Mouse (Mus musculus): ENCODE results near the gene Znrf1.
"Not testable (repeated sequence)": the region's sequence is repeated elsewhere in the genome, so short reads cannot be mapped to it uniquely, and the experiment has no call there.

Gene Znrf1

DNA sequence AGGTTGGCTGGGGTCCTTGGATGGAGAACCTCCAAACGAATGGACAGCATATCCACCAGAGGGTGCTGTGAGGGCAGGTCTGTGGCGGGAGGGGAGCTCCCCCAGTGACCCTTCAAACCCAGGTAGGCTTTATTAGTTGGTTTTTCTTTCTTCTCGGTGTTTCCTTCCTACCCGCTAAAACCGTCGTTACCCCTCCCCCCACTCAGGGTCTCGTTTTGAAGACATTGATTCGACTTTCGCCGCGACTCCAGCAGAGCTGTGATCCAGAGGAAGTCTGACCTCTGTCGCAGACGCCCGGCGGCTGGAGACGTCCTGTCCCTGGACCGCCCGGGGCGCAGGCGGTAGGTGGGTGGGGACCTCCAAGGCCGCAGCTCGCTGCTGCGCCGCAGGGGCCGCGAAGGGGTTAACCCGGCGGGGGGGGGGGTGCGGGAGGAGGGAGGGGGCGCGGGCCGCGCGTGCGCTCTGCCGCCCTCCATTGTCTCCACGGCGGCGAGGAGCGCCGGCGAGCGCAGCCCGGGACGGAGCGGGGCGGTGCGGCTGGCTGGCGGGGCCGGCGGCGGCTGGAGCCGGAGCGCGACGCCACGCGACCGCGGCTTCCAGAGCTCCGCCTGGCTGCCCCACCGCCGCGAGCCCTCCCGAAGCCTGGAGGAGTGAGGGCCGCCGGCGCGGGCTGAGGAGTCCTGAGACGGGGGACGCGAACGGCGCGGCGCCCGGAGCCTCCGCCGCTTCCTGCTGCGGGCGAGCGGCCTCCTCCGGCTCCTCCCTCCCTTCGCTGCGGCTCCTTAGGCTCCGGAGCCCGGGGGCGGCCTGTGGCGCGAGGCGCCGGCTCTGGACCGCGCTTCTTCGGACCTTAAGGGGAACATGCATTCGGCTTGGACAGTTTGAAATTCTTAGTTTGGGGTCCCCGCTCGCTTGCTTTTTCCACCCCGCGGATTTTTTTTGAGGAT lies at the start of gene Znrf1:
Gene Znrf1 (plus strand): TSS at position 67 of the 947 bp plus-strand sequence.
- DNase-seq = peak; percentile 84

DNA sequence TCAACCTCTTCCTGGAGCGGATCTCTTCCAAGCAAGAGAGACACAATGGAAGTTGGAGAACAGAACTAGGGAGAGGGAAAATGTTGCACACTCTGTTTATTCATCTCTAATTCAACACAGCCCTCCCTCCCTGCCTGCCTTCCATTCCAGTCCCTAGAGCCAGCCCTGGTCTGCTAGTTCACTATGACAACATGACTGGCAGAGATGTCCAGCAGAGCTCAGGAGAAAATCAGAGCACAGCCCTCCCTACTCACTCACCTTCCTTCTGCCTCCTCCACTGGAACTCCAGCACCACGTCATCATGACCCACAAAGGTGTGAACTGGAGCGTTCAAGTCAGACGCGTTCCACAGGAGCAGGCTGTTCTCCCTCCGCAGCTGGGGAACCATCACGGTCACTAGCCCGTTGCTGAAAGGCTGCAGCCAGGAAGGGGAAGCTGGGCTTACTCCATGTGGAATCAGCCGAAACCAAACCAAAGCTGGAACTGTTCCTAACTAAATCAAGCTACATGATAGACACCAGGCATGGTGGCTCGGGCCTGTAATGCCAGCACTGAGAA lies 45.8 kb upstream of the Znrf1 start:
- no peak for DNase-seq

DNA sequence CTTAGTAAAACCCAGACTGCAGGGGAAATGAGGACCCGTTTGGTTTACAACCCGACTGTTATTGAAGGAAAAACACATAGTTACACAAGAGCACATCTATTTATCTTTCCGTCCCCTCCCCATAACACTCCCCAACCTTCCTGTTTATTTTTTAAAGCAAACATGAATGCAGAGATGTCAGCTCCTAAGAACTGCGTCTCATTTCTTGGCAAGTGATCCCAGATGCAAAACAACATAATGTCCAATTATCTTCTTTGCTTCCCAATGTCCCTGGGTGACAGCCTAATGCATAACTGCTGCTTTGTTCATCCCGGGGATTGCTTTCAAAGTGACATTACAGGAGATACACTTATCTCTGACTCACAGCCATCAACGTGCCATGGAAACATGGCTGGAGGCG lies 44.7 kb upstream of the Znrf1 start:
- DNase-seq = no peak

DNA sequence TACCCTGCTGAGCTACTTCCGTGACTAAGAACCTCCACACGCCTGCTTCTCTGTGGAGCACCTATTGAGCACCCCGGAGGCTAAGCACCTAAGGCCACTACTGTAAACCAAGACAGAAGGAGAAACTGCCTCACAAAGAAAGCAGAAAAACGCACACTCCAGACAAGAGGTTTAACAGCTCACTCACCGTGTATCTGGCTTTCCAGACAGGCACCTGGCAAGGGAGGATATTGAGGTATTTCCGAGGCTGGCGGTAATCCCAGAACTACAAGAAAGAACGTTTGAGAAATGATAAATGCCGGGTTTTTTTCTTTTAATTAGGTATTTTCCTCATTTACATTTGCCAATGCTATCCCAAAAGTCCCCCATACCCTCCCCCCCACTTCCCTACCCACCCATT lies 43.4 kb upstream of the Znrf1 start:
- no peak for DNase-seq

GRCm38 (mm10) chr8:111493176-111493575 lies 42.7 kb upstream of the Znrf1 start:
- no peak for DNase-seq

- DNase-seq = no peak
Observed at GRCm38 (mm10) chr8:111496326-111496725, 39.6 kb upstream of the Znrf1 start.

GRCm38 (mm10) chr8:111498249-111498648 lies 37.6 kb upstream of the Znrf1 start:
- not testable (repeated sequence) for DNase-seq

DNA sequence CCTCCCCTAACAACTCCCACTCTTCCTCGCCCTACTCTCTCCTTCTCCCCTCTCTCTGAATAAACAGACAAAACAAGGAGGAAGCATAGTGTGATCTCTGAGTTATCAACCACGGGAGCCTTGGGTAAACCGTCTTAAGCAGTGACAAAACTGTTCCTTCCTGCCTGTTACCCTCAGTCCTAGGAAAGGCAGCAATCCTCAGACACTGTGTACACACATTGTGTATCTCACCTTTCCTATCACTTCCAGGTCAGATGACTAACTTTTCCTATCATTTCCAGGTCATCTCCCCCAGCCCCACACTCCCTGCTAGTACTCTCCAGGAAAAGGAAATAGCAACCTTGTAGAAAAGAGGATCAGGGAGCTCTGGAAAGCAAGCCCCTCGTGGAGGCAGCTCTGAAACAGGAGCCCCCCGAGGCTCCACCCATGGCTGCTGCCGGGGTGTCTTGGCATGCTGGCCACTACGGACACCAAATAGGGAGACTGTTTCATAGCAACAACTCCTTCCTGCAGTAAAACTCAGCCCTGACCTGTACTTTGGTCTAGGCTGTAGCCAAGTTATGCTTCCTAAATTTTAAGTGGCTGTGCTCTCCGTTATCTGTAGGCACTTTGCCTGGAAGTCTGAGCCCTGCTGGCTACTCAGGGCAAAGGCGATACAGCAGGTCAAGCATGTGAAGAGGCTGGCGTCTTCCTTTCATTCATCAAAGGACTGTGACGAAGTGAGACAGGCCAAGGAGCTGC lies 34.0 kb upstream of the Znrf1 start:
- no peak for DNase-seq

DNA sequence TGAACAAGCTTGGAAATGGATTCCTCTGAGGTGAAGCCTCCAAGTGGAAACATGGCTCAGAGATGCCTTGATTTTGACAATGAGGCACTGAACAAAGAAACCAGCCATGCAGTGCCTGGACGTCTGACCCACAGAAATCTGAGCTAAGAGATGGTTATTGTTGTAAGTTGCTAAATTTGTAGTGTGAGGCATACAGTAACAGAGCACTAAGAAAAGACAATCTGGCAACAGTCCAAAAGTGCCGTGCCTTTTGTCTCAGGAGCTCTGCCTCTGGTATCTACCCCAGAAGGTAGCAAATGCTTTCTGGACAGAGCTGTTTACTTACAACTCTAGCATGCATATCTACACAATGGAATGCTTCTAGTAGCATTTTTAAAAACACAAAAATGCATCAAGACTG lies 27.3 kb upstream of the Znrf1 start:
- no peak for DNase-seq

GRCm38 (mm10) chr8:111509278-111509677 lies 26.6 kb upstream of the Znrf1 start:
- no peak for DNase-seq

DNA sequence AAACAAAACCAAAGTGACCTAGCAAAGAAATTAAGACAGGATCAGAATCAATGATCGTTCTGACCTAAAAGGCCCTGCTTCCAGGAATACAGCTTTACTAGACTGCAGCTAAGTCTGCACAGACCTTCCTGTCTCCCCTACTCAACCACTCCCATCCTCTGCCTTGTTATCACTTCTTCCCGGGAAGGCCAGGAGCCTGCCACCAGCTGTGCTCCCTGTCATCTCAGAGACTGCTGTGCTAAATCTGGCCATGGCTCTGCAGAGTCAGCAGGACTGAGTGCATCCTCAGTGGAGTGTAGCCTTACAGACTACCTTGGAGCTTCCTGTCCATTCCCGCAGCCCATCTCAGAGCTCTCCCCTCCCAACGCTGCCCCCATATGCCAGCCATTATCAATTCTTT lies 25.5 kb upstream of the Znrf1 start:
- no peak for DNase-seq

DNA sequence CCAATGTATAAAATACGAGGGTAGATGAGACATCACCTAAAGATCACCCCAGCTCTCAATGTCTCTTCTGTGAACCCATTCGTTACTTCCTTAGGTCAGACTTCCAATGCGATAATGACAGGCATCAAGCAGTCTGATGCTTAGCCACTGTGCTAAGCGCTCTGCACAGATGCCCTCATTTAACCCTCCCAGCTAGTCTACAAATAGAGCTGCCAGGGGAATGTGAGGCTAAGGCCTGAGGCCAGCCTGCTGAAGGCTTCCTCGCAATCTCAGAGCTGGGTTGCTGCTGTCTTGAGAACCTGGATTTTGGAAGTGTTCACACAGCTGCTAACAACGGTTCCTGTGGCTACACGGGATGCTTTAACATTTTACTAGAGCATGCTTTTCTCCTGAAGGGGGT lies 23.0 kb upstream of the Znrf1 start:
- DNase-seq = no peak

- no peak for DNase-seq
Observed at GRCm38 (mm10) chr8:111513446-111513845, 22.5 kb upstream of the Znrf1 start.

DNA sequence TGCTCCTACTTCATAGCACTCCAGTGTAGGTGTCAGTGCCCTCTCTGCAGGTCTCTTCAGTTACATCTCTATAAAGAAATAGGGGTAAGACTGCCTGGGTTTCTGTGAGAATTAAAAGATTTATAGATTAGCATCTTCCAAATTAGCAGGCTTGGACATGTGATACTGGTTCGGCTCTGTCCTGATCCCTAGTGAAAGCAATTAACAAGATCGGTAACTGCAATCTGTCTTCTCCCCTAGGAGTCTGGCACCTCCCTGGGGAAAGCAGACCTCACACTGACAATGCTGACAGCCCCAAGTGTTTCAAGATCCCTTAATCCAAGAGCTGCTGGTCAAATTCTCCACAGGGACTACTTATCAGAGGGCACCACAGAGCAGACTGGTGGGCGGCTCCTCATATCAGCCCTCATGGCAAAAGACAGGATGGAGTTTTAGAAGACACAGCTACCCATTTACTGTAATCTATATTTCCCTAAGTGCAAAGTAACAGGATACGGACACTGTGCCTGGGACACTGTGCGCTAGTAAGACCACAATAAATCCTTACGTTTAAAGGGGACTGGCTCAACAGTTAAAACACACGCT lies 19.4 kb upstream of the Znrf1 start:
- no peak for DNase-seq

- DNase-seq = no peak
Observed at GRCm38 (mm10) chr8:111517466-111517865, 18.4 kb upstream of the Znrf1 start.

DNA sequence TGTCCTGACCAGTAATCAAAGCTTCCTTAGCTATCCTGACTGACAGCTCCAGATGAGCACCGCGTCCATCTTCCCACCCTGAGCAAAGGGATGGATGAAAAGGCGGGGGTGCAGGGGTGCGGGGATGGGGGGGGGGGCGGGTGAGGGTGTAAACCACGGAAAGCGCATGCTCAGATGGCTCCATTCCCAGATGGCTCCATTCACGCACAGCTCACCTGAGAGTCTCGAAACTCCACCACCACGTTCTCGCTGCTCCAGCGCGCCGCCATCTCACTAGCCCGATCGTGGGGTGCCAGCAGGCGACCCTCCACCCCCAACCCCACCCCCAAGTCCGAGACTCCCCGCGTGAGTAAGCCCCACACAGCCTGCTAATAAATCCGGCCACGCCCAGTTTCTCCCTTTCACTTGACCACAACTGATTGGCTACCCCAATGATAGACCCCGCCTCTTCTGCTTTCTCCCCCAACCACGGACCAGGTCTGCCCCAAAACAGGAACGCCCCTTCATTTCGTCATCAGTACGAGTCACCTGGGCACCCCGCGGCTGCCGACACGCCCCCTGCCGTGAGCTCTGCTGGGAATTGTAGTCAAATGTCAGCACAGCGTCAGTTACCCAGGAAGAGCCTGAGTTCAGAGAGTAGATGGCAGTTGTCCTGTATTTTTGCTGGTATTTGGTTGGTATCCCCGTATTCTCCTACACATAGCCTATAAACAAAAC lies 14.0 kb upstream of the Znrf1 start, which contains the start of gene Wdr59:
Gene Wdr59 (minus strand): TSS at position 380 of the 717 bp plus-strand sequence.
- DNase-seq = peak; percentile 98

DNA sequence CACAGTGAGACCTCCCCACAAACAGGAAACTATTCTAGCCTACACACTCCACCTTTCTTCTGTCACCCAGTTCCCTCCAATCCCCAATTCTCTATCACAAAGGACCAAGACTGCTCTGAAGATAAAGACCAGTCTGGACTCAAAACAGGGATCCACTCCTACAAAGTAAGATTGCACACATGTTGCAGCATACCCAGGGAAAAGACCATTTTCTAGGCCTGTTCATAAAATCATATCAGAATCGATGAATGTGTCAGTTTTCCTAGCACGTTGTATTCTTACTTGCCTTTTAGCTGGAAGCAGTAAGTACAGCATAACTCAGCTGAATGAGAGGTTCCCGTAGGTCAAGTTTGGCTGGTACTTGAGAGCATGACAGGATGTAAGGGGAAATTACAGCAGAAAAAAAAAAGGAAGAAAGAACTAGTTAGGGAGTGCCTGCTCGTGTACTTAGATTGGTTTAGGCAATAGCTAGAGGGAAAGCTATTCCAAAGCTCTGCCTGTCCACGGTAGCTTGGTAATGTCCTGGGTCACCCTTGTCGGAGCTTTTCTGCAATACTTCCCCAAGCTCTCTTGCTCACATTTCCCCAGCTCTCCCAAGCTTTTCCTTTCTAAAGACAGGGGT lies 9.4 kb upstream of the Znrf1 start:
- DNase-seq = no peak

DNA sequence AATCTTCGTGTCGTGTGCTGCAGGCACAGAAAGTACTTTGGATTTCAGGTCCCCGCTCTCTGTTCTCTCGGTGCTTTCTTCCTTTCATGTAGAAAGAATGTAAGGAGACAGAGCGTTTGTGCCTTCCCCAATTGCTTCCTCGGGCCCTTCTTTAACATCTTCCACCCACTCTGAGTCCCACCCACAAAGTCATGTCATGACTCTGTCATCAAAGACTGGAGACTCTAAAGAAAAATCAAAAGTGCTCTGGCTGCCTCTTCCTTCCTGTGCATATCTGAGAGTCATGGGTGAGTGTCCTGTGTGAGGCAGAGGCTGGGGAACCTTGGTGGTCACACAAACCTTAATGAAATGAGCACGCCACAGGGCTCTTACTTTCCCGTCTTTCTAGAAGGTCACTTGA lies 8.7 kb upstream of the Znrf1 start:
- peak; percentile 56 for DNase-seq

GRCm38 (mm10) chr8:111528071-111528470 lies 7.8 kb upstream of the Znrf1 start:
- no peak for DNase-seq

- DNase-seq = no peak
Observed at GRCm38 (mm10) chr8:111531191-111531590, 4.7 kb upstream of the Znrf1 start.

DNA sequence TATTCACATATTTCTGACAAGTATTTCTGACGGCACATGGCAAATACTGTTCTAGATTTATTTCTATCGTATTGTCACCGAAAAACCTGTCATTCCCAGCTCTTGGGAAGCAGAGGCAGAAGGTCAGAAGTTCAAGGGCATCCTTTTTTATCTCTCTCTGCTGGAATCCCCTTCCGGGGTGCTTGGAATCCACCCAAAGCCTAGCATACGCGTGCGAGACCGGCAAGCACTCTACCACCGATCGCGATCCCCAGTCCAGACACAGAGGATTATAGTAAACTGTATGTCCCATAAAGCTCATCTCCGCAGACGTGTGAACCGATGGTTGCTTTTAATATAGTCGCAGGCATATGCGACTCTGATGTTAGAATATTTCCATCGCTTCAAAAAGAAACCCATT lies 4.3 kb upstream of the Znrf1 start:
- DNase-seq = no peak

DNA sequence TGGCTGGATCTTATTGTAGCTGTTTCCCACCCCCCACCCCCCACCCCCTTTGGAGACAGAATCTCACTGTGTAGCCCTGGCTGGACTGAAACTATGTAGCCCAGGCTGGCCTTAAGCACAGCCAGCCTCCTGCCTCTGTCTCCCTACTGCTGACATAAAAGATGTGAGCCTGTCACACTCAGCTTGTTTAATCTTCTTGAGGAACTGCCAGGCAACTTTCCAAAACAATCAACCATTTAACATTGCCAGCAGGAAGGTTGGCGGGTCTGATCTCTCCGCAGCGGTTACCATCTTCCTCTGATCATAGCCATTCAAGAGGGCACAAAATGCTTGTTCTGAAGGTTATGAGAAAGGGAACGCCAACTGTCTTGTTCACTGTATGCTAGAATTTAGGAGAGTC lies 2.4 kb upstream of the Znrf1 start:
- no peak for DNase-seq

Measured in thymus, postnatal 25 days (tissue).